Mouse (Mus musculus) granulocyte monocyte progenitor cell, adult 5-6 weeks (primary cell): ENCODE results near the gene Ubr3. TPM values are rescaled to one million over a fixed set of nuclear protein-coding genes. Genes with fewer than 3 reads are reported as not detected.

ENCODE experiments used
- total RNA-seq, 2 experiments: library from RNA; stranded (forward) in 1 of 2; stranded (reverse) in 1 of 2; fragments of 200-712, 200-1000 nt in 1 of 2; fragments of >200 nt in 1 of 2; fragmentation: Nextera tagmentation in 1 of 2; gene quantifications; 2 replicates each; pipeline ENCODE4 v1.2.3; 2014 to 2017

Ubr3 gene
- total RNA-seq, 2 experiments from 2014 or later = 35.2 to 41.9 TPM

Other genes starting within 250 kb of the Ubr3 start
- gene Klhl41, start 227.1 kb upstream of the Ubr3 start, total RNA-seq (2014; fragmentation: Nextera tagmentation) = not detected in 2 replicates
- gene Klhl41, start 227.1 kb upstream of the Ubr3 start, total RNA-seq (2017) = 0.09 and 0.26 TPM in 2 replicates
- 16.4 and 19.6 TPM in 2 replicates for gene Fastkd1, start 183.7 kb upstream of the Ubr3 start, total RNA-seq (2014; fragmentation: Nextera tagmentation)
- gene Fastkd1, start 183.7 kb upstream of the Ubr3 start, total RNA-seq (2017) = 14.3 and 16.8 TPM in 2 replicates
- 89.5 and 93.1 TPM in 2 replicates for gene Ppig, start 174.7 kb upstream of the Ubr3 start, total RNA-seq (2014; fragmentation: Nextera tagmentation)
- gene Ppig, start 174.7 kb upstream of the Ubr3 start, total RNA-seq (2017) = 97.5 and 111 TPM in 2 replicates
- 1.8 and 2.5 TPM in 2 replicates for gene Ccdc173, start 107.7 kb upstream of the Ubr3 start, total RNA-seq (2014; fragmentation: Nextera tagmentation)
- gene Ccdc173, start 107.7 kb upstream of the Ubr3 start, total RNA-seq (2017) = 2.1 and 3.0 TPM in 2 replicates
- gene Phospho2, start 107.6 kb upstream of the Ubr3 start, total RNA-seq (2014; fragmentation: Nextera tagmentation) = 18.5 and 27.8 TPM in 2 replicates
- 17.8 and 24.1 TPM in 2 replicates for gene Phospho2, start 107.6 kb upstream of the Ubr3 start, total RNA-seq (2017)
- gene Klhl23, start 75.3 kb upstream of the Ubr3 start, total RNA-seq (2014; fragmentation: Nextera tagmentation) = 10.8 and 14.6 TPM in 2 replicates
- 31.5 and 33.6 TPM in 2 replicates for gene Klhl23, start 75.3 kb upstream of the Ubr3 start, total RNA-seq (2017)
- gene Ssb, start 35.7 kb upstream of the Ubr3 start, total RNA-seq (2014; fragmentation: Nextera tagmentation) = 279 TPM in 2 replicates
- 479 and 601 TPM in 2 replicates for gene Ssb, start 35.7 kb upstream of the Ubr3 start, total RNA-seq (2017)
- gene Mettl5, start 11.6 kb upstream of the Ubr3 start, total RNA-seq (2014; fragmentation: Nextera tagmentation) = 21.1 and 28.7 TPM in 2 replicates
- 46.0 and 48.8 TPM in 2 replicates for gene Mettl5, start 11.6 kb upstream of the Ubr3 start, total RNA-seq (2017)
- gene Myo3b, start 141.9 kb downstream of the Ubr3 start, total RNA-seq (2014; fragmentation: Nextera tagmentation) = not detected in 2 replicates
- gene Myo3b, start 141.9 kb downstream of the Ubr3 start, total RNA-seq (2017) = not detected in 2 replicates